Mouse (Mus musculus) adipose tissue, adult 10 weeks (tissue): ENCODE results near the gene Tas2r120. TPM values are rescaled to one million over a fixed set of nuclear protein-coding genes. Genes with fewer than 3 reads are reported as not detected.

Experiments
- polyA plus RNA-seq: library from polyadenylated mRNA; stranded (reverse); fragments of 350-450 nt; fragmentation: Illumina TruSeq; extraction: RNeasy Lipid Tissue Mini Kit (QIAGEN cat#74804); gene quantifications from one replicate; pipeline ENCODE4 v1.2.3, GENCODE M21; 2014; ENCODE audit warnings: low read depth, low replicate concordance

Tas2r120 gene
- polyA plus RNA-seq, result not detected

GRCm38 (mm10) chr6:132656653-132657052 lies at the start of gene Tas2r120:
Gene Tas2r120 (plus strand): TSS chr6:132656953.

GRCm38 (mm10) chr6:132651426-132651825 lies 5.3 kb upstream of the Tas2r120 start, which contains the start of gene A630073D07Rik:
Gene A630073D07Rik (minus strand): TSS chr6:132651526.

DNA sequence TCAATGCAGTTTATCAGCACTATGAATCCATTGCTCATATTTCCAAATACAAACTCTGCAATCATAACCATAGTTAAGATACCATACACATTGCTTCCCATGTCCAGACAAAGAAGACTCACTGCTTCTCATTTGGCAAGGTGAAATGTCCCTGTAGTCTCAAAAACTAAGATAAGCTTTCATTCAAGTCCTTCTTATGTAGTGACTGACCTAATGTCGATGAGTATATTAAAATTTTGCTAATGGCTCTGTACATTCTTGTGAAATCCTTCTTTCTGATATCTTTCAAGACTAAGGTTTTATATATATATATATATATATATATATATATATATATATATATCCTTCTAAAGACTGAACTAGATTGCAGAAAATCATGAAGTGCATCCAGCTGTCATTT lies 44.2 kb downstream of the Tas2r120 start, which contains the start of gene Tas2r121:
Gene Tas2r121 (minus strand): TSS at position 101 of the 400 bp plus-strand sequence.

Other genes starting within 250 kb of the Tas2r120 start
- gene Prh1, start 87.1 kb upstream of the Tas2r120 start, polyA plus RNA-seq, result not detected
- not detected for gene Prp2, start 61.0 kb upstream of the Tas2r120 start, polyA plus RNA-seq
- gene A630073D07Rik, start 5.4 kb upstream of the Tas2r120 start, polyA plus RNA-seq, result not detected
- gene Tas2r121, start 44.1 kb downstream of the Tas2r120 start, polyA plus RNA-seq, result not detected
- gene Tas2r122, start 55.0 kb downstream of the Tas2r120 start, polyA plus RNA-seq, result not detected
- gene Tas2r115, start 81.1 kb downstream of the Tas2r120 start, polyA plus RNA-seq, result not detected
- gene Tas2r124, start 97.8 kb downstream of the Tas2r120 start, polyA plus RNA-seq, result not detected
- gene Tas2r102, start 105.2 kb downstream of the Tas2r120 start, polyA plus RNA-seq, result not detected
- gene Tas2r136, start 121.2 kb downstream of the Tas2r120 start, polyA plus RNA-seq, result not detected
- not detected for gene Tas2r117, start 145.9 kb downstream of the Tas2r120 start, polyA plus RNA-seq
- gene Tas2r123, start 190.2 kb downstream of the Tas2r120 start, polyA plus RNA-seq, result not detected
- gene Tas2r116, start 198.5 kb downstream of the Tas2r120 start, polyA plus RNA-seq, result not detected
- not detected for gene Tas2r110, start 211.1 kb downstream of the Tas2r120 start, polyA plus RNA-seq
- not detected for gene Tas2r113, start 236.1 kb downstream of the Tas2r120 start, polyA plus RNA-seq